Mouse (Mus musculus) liver, embryonic 14.5 days (tissue): ENCODE measurements around the gene Spg7. TPM values are rescaled to one million over a fixed set of nuclear protein-coding genes. Genes with fewer than 3 reads are reported as not detected.

Experiments used
- ATAC-seq: fragments of 200-750 bp; cut with Nextera tagmentation; 2 replicates; pipeline ENCODE4 v1.8.0; 2017; ENCODE audit warnings: moderate number of reproducible peaks, mild to moderate bottlenecking, moderate library complexity; ENCODE audit not compliant: insufficient read depth
- DNase-seq, 3 experiments: peaks; one replicate each; pipeline ENCODE4 v3.0.0-alpha.2; 2012 to 2013; ENCODE audit warnings: low read depth in 3 of 3, low spot score in 3 of 3
- H3K27ac ChIP-seq: fragments of 300-500 bp; sonication (generic); 2 replicates; pipeline ENCODE4 v1.5.1; 2014; ENCODE audit warnings: moderate library complexity, mild to moderate bottlenecking, control low read depth, inconsistent platforms
- H3K27me3 ChIP-seq: fragments of 300-500 bp; sonication (generic); 2 replicates; pipeline ENCODE4 v1.6.1; 2014; ENCODE audit warnings: mild to moderate bottlenecking, low read length, moderate library complexity; ENCODE audit not compliant: control insufficient read depth, insufficient read depth
- H3K36me3 ChIP-seq: fragments of 300-500 bp; sonication (generic); replicated peaks from 2 replicates; pipeline ENCODE4 v1.6.1; 2014; ENCODE audit warnings: low read depth; ENCODE audit not compliant: control insufficient read depth, insufficient read depth
- H3K4me1 ChIP-seq, 2 experiments: fragments of 200-500 bp in 1 of 2; fragments of 300-500 bp in 1 of 2; sonication (generic) in 1 of 2; replicated peaks; 2 replicates each; pipeline ENCODE4 v1.6.1; 2012 to 2014; ENCODE audit warnings: antibody characterized with exemption in 1 of 2, inconsistent platforms in 1 of 2, low read length in 1 of 2; ENCODE audit not compliant: control insufficient read depth in 2 of 2, insufficient read depth in 2 of 2
- H3K4me2 ChIP-seq: fragments of 300-500 bp; sonication (generic); 2 replicates; pipeline ENCODE4 v1.6.1; 2014; ENCODE audit warnings: low read depth, mild to moderate bottlenecking, control low read depth, moderate library complexity
- H3K4me3 ChIP-seq, 2 experiments: fragments of 200-500 bp in 1 of 2; fragments of 300-500 bp in 1 of 2; sonication (generic) in 1 of 2; 2 replicates each; pipeline ENCODE4 v1.5.1; 2012 to 2014; ENCODE audit warnings: low read depth in 2 of 2, low read length in 2 of 2, mild to moderate bottlenecking in 2 of 2, control low read depth in 1 of 2, inconsistent platforms in 1 of 2, moderate library complexity in 1 of 2; ENCODE audit not compliant: insufficient read depth in 1 of 2
- H3K9ac ChIP-seq: fragments of 300-500 bp; sonication (generic); replicated peaks from 2 replicates; pipeline ENCODE4 v1.6.1; 2014; ENCODE audit warnings: mild to moderate bottlenecking, control low read depth, moderate library complexity
- H3K9me3 ChIP-seq: fragments of 300-500 bp; sonication (generic); 2 replicates; pipeline ENCODE4 v1.6.1; 2016; ENCODE audit warnings: low read length, mixed read lengths; ENCODE audit not compliant: control insufficient read depth
- CTCF ChIP-seq: IDR thresholded peaks from 2 replicates; pipeline ENCODE4 v1.5.1; 2016; ENCODE audit warnings: antibody characterized with exemption, low read depth, control low read depth
- EP300 ChIP-seq: IDR thresholded peaks from 2 replicates; pipeline ENCODE4 v1.6.1; 2016; ENCODE audit warnings: antibody characterized with exemption, low read depth
- WGBS: fragments of 180-500 bp; shearing (Covaris S2); extraction: QIAGEN DNeasy Blood & Tissue Kit; methylation state at CpG from one replicate; pipeline ENCODE4 v1.1.7; 2014; ENCODE audit not compliant: insufficient replicate concordance; 5-methylcytosine and 5-hydroxymethylcytosine counted together
- polyA plus RNA-seq, 2 experiments: library from polyadenylated mRNA; depleted of rRNA in 1 of 2; stranded (reverse) in 1 of 2; unstranded in 1 of 2; fragments of >200 nt; fragmentation: Nextera tagmentation in 1 of 2; extraction: Ambion mirVana in 1 of 2; gene quantifications; 2 replicates each; pipeline versions ENCODE4 v1.2.1 to v1.2.3; 2012 to 2014

Gene Spg7
- polyA plus RNA-seq, 2 experiments, result 19.5 to 26.0 TPM

DNA sequence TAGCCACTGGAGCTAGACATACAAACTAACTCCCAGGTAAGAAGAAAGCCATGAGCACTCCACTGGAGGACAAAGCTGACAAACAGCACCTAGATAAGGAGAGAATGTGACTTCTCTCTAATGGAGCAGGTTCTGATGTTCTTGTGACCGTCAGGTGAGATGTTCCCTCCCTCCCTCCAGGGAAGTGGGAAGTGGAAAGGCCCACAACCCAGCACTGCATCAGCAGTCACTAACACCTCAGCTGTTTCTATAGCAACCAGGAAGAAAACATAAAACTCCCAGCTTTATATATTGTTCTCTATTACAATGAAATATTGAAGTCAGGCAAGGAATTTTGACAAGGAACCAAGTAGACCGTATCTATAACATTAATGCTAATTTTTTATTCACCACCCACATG is 42.7 kb upstream of the Spg7 start:
- 73% methylated on average over 2 of the region's 2 CpGs for WGBS
- TF ChIP-seq CTCF (no peak), EP300 (no peak)
- peaks cover 0 to 29% of the 10 kb centered on the region in 2 experiments; a peak in 3 of 4 replicates for H3K4me1 ChIP-seq
- no peaks in the 10 kb centered on the region for H3K27me3 ChIP-seq
- ATAC-seq (no peak), DNase-seq (no peak)
- H3K4me3 ChIP-seq, result no peak overlapping the region
- H3K4me2 ChIP-seq, result no peak overlapping the region
- no peaks in the 10 kb centered on the region for H3K9me3 ChIP-seq
- H3K36me3 ChIP-seq, result no peaks in the 10 kb centered on the region; the same call in 1 of the 2 replicates
- no peak overlapping the region for H3K27ac ChIP-seq
- H3K9ac ChIP-seq, result no peak overlapping the region

DNA sequence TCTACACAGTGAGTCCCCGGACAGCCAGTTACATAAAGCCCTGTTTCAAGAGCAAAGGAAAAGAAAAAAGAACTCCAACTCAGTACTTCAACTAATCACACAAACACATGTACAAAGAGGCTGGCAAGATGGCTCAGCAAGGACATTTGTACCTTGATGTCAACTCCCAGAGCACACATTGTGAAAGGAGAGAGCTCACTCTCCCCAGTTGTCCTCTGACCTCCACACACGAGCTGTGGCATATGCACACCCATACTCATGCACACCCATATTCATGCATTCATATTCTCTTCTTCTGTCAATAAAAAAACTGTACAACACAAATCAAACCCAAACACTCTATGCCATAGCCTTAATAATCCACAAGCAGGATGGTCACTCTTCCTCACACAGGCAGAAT is 41.9 kb upstream of the Spg7 start:
- DNase-seq (no peak), ATAC-seq (0 out of 2 replicates have a peak, but pooled peaks have one; percentile 18)
- H3K9me3 ChIP-seq, result no peaks in the 10 kb centered on the region
- peaks cover 0 to 28% of the 10 kb centered on the region in 2 experiments; a peak in 3 of 4 replicates for H3K4me1 ChIP-seq
- no peak overlapping the region for H3K9ac ChIP-seq
- no peak for TF ChIP-seq EP300
- TF ChIP-seq CTCF, result no peak
- no peaks in the 10 kb centered on the region for H3K27me3 ChIP-seq
- WGBS, result 67% methylated on average over 2 of the region's 2 CpGs
- no peak overlapping the region for H3K4me2 ChIP-seq
- no peaks in the 10 kb centered on the region; the same call in 1 of the 2 replicates for H3K36me3 ChIP-seq
- no peak overlapping the region for H3K27ac ChIP-seq
- no peak overlapping the region for H3K4me3 ChIP-seq

DNA sequence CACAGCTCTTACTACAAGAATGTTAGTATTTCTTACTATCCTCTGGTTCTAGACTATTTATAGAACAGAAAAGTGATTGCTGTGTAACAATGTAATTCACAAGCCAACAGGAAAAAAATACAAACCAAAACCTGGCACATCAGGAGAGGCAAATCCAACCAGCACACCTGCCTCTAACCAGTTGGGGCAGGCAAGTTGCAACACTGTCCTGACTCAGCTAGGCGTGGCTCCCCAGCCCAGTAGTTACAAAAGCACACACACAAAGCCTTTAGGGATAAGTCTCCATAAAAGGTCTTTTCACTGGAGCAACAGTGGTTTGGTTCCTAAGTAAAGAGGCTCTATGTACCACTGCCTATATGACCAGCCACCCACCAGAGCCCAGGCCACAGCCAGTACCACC is 41.5 kb upstream of the Spg7 start:
- Histone ChIP-seq H3K9me3 (no peaks in the 10 kb centered on the region), H3K4me1 (peaks cover 0 to 29% of the 10 kb centered on the region in 2 experiments), H3K27me3 (no peaks in the 10 kb centered on the region)

DNA sequence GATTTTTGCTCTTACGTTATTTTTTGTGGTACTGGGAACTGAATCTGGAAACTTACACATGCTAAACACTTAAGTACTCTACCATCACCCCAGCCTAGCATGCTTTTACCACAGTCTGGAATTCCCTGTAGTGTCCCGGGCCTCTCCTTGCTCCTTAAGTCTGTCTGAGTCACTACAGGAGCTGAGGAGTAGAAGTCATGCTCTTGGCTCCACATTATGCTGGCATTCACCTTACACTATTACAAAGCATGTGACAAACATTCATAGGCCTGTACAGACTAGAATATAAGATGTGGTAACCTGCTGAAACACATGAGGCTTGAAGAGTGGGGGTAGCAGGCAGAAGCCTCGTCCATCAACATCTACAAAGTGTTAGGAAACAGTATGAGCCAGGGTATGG is 40.0 kb upstream of the Spg7 start:
- H3K27me3 ChIP-seq, result no peaks in the 10 kb centered on the region
- 74% methylated on average over 3 of the region's 3 CpGs for WGBS
- ATAC-seq (no peak), DNase-seq (no peak)
- no peak overlapping the region for H3K4me2 ChIP-seq
- peaks cover 0 to 29% of the 10 kb centered on the region in 2 experiments for H3K4me1 ChIP-seq
- H3K9ac ChIP-seq, result no peak overlapping the region
- TF ChIP-seq EP300, result no peak
- no peak for TF ChIP-seq CTCF
- H3K36me3 ChIP-seq, result no peaks in the 10 kb centered on the region
- no peak overlapping the region for H3K27ac ChIP-seq
- H3K4me3 ChIP-seq, result no peak overlapping the region
- no peaks in the 10 kb centered on the region for H3K9me3 ChIP-seq

More for the DNA sequence above, 41.5 kb upstream of the Spg7 start:
- Histone ChIP-seq H3K4me2 (no peak overlapping the region), H3K36me3 (no peaks in the 10 kb centered on the region; the same call in 1 of the 2 replicates), H3K27ac (no peak overlapping the region), H3K4me3 (no peak overlapping the region), H3K9ac (no peak overlapping the region)
- 68% methylated on average over 1 of the region's 1 CpGs for WGBS
- ATAC-seq (0 out of 2 replicates have a peak, but pooled peaks have one; percentile 36), DNase-seq (no peak)
- no peak for TF ChIP-seq CTCF
- TF ChIP-seq EP300, result no peak

DNA sequence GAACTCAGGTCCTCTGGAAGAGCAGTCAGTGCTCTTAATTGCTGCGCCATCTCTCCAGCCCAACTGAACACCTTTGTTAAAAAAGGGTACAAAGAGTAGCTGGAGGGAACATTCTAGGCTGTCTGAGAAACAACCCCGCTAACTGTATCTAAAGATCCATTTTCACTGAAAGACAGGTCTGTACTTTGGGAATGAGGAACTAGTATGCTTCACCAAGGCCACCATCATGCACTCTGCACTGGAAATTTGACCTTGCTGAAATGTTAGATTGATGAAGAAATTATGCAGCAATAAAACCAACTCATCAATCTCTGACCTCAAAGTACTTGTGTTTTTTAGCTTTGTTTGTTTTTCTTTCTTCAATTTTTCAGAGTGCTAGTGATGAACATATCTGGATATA is 38.5 kb upstream of the Spg7 start:
- DNase-seq (no peak), ATAC-seq (no peak)
- Histone ChIP-seq H3K4me1 (peaks cover 3 to 20% of the 10 kb centered on the region in 2 experiments; a peak in 3 of 4 replicates), H3K27me3 (no peaks in the 10 kb centered on the region), H3K36me3 (no peaks in the 10 kb centered on the region), H3K27ac (no peak overlapping the region), H3K4me3 (no peak overlapping the region), H3K9ac (no peak overlapping the region), H3K9me3 (no peaks in the 10 kb centered on the region), H3K4me2 (no peak overlapping the region)
- TF ChIP-seq EP300, result no peak
- TF ChIP-seq CTCF, result no peak
- WGBS, result 85% methylated on average over 2 of the region's 2 CpGs
